Mouse (Mus musculus): ENCODE measurements around the gene P2rx4. TPM values are rescaled to one million over a fixed set of nuclear protein-coding genes. Genes with fewer than 3 reads are reported as not detected.

P2rx4 gene
- polyA plus RNA-seq, 1 experiment from 2014 or later, result 21.7 TPM

GRCm38 (mm10) chr5:122774743-122775611 is 67.6 kb downstream of the P2rx4 start:
- no peaks in the 10 kb centered on the region for H3K9me3 ChIP-seq (replicated peaks; ENCODE audit: control insufficient read depth, low read length)
- 51% methylated on average over 28 of the region's 28 CpGs for whole genome bisulfite sequencing

GRCm38 (mm10) chr5:122775646-122776286 is 68.4 kb downstream of the P2rx4 start:
- no peak overlapping the region for H3K9ac ChIP-seq (ENCODE audit: low read length)
- no peak overlapping the region for H3K4me3 ChIP-seq (ENCODE audit: low read length)
- H3K27ac ChIP-seq (ENCODE audit: low read length), result no peak overlapping the region
- peaks cover 24% of the 10 kb centered on the region for H3K4me1 ChIP-seq (ENCODE audit: control insufficient read depth, insufficient read depth, low read length)
- ATAC-seq (replicated peaks; ENCODE audit: extremely low read depth, insufficient read depth, low FRiP score), result no peak
- no peak overlapping the region for H3K4me2 ChIP-seq (ENCODE audit: low read depth, low read length)
- H3K27me3 ChIP-seq (ENCODE audit: control insufficient read depth, insufficient read depth, low read length), result no peaks in the 10 kb centered on the region
- WGBS, result 66% methylated on average over 14 of the region's 14 CpGs
- no peaks in the 10 kb centered on the region for H3K36me3 ChIP-seq (ENCODE audit: control insufficient read depth, insufficient read depth)
- no peaks in the 10 kb centered on the region for H3K9me3 ChIP-seq (replicated peaks; ENCODE audit: control insufficient read depth, low read length)

More at GRCm38 (mm10) chr5:122774743-122775611, 67.6 kb downstream of the P2rx4 start:
- Histone ChIP-seq H3K4me2 (ENCODE audit: low read depth, low read length) (peak overlapping the region; percentile 34), H3K36me3 (ENCODE audit: control insufficient read depth, insufficient read depth) (no peaks in the 10 kb centered on the region), H3K9ac (ENCODE audit: low read length) (no peak overlapping the region; the same call in 1 of the 2 replicates), H3K27ac (ENCODE audit: low read length) (no peak overlapping the region), H3K27me3 (ENCODE audit: control insufficient read depth, insufficient read depth, low read length) (no peaks in the 10 kb centered on the region), H3K4me3 (ENCODE audit: low read length) (no peak overlapping the region), H3K4me1 (ENCODE audit: control insufficient read depth, insufficient read depth, low read length) (peaks cover 29% of the 10 kb centered on the region)
- peak; percentile 53 for ATAC-seq (replicated peaks; ENCODE audit: extremely low read depth, insufficient read depth, low FRiP score)

GRCm38 (mm10) chr5:122777322-122777721 is 70.0 kb downstream of the P2rx4 start:
- no peak overlapping the region for H3K4me2 ChIP-seq (ENCODE audit: low read depth, low read length)
- 49% methylated on average over 2 of the region's 2 CpGs for WGBS

GRCm38 (mm10) chr5:122778231-122779226 is 71.2 kb downstream of the P2rx4 start:
- H3K4me1 ChIP-seq (ENCODE audit: control insufficient read depth, insufficient read depth, low read length), result peaks cover 17% of the 10 kb centered on the region
- peak; percentile 49 for ATAC-seq (replicated peaks; ENCODE audit: extremely low read depth, insufficient read depth, low FRiP score)

More at GRCm38 (mm10) chr5:122777322-122777721, 70.0 kb downstream of the P2rx4 start:
- Histone ChIP-seq H3K4me3 (ENCODE audit: low read length) (no peak overlapping the region), H3K27me3 (ENCODE audit: control insufficient read depth, insufficient read depth, low read length) (no peaks in the 10 kb centered on the region), H3K4me1 (ENCODE audit: control insufficient read depth, insufficient read depth, low read length) (peaks cover 17% of the 10 kb centered on the region), H3K9ac (ENCODE audit: low read length) (no peak overlapping the region), H3K36me3 (ENCODE audit: control insufficient read depth, insufficient read depth) (no peaks in the 10 kb centered on the region), H3K27ac (ENCODE audit: low read length) (no peak overlapping the region), H3K9me3 (replicated peaks; ENCODE audit: control insufficient read depth, low read length) (no peaks in the 10 kb centered on the region)
- ATAC-seq (replicated peaks; ENCODE audit: extremely low read depth, insufficient read depth, low FRiP score), result no peak

More at GRCm38 (mm10) chr5:122778231-122779226, 71.2 kb downstream of the P2rx4 start:
- Histone ChIP-seq H3K9ac (ENCODE audit: low read length) (peak overlapping the region; percentile 76), H3K36me3 (ENCODE audit: control insufficient read depth, insufficient read depth) (no peaks in the 10 kb centered on the region), H3K4me2 (ENCODE audit: low read depth, low read length) (peak overlapping the region; percentile 70), H3K27ac (ENCODE audit: low read length) (peak overlapping the region; percentile 49), H3K9me3 (replicated peaks; ENCODE audit: control insufficient read depth, low read length) (no peaks in the 10 kb centered on the region), H3K4me3 (ENCODE audit: low read length) (peak overlapping the region; percentile 74), H3K27me3 (ENCODE audit: control insufficient read depth, insufficient read depth, low read length) (no peaks in the 10 kb centered on the region)
- 3% methylated on average over 53 of the region's 55 CpGs for WGBS

Small RNA genes lying within 50 kb of the gene (microRNA-seq; reads per million reads assigned to microRNA genes)
- not detected for gene Mir8115

Other genes with a start within 250 kb of the P2rx4 start
- gene Atp2a2, start 205.3 kb upstream of the P2rx4 start, polyA plus RNA-seq (2015; fragmentation: Nextera tagmentation; extraction: Ambion mirVana), result 306 and 316 TPM in 2 replicates
- 30.6 and 33.1 TPM in 2 replicates for gene Ift81, start 93.0 kb upstream of the P2rx4 start, polyA plus RNA-seq (2015; fragmentation: Nextera tagmentation; extraction: Ambion mirVana)
- 2.0 and 2.7 TPM in 2 replicates for gene P2rx7, start 63.6 kb upstream of the P2rx4 start, polyA plus RNA-seq (2015; fragmentation: Nextera tagmentation; extraction: Ambion mirVana)
- gene Camkk2, start 71.9 kb downstream of the P2rx4 start, polyA plus RNA-seq (2015; fragmentation: Nextera tagmentation; extraction: Ambion mirVana), result 12.6 and 13.8 TPM in 2 replicates
- 327 and 339 TPM in 2 replicates for gene Anapc5, start 113.8 kb downstream of the P2rx4 start, polyA plus RNA-seq (2015; fragmentation: Nextera tagmentation; extraction: Ambion mirVana)
- 32.6 and 35.9 TPM in 2 replicates for gene Rnf34, start 142.5 kb downstream of the P2rx4 start, polyA plus RNA-seq (2015; fragmentation: Nextera tagmentation; extraction: Ambion mirVana)

Measured in heart, embryonic 16.5 days (tissue).